Mouse (Mus musculus): ENCODE results near the gene Spata45.

GRCm38 (mm10) chr1:191086304-191086878 lies 50.0 kb downstream of the Spata45 start:
- TF ChIP-seq ZNF384 (IDR thresholded peaks at IDR 0.05; ENCODE audit: low read depth, low read length) (no peak), ZC3H11A (IDR thresholded peaks at IDR 0.05; ENCODE audit: borderline replicate concordance, low read depth, low read length) (no peak), CHD2 (IDR thresholded peaks at IDR 0.05; ENCODE audit: low read depth, low read length) (no peak), MAFK (IDR thresholded peaks at IDR 0.05; ENCODE audit: insufficient read depth, low read depth, low read length) (peak; percentile 75), HCFC1 (IDR thresholded peaks at IDR 0.05; ENCODE audit: borderline replicate concordance, insufficient read depth, low read length) (no peak)
